Mouse (Mus musculus) frontal cortex, postnatal 25 days (tissue): ENCODE data around the gene Serpinh1.

Experiments
- DNase-seq, 2 experiments: peaks; one replicate each; pipeline ENCODE4 v3.0.0; 2022; ENCODE audit warnings: low spot score in 2 of 2

Gene Serpinh1

GRCm38 (mm10) chr7:99326128-99326527 is 26.9 kb downstream of the Serpinh1 start:
- DNase-seq, result no peak

GRCm38 (mm10) chr7:99324810-99325209 is 28.2 kb downstream of the Serpinh1 start:
- no peak for DNase-seq

GRCm38 (mm10) chr7:99323321-99323700 is 29.7 kb downstream of the Serpinh1 start:
- no peak for DNase-seq

- no peak for DNase-seq
Observed at GRCm38 (mm10) chr7:99322691-99323320, 30.2 kb downstream of the Serpinh1 start.

- no peak for DNase-seq
Observed at GRCm38 (mm10) chr7:99320524-99320923, 32.5 kb downstream of the Serpinh1 start.

- DNase-seq, result no peak
Observed at GRCm38 (mm10) chr7:99317475-99317874, 35.6 kb downstream of the Serpinh1 start.

- no peak for DNase-seq
Observed at GRCm38 (mm10) chr7:99316207-99316606, 36.8 kb downstream of the Serpinh1 start.

- no peak for DNase-seq
Observed at GRCm38 (mm10) chr7:99314565-99314964, 38.5 kb downstream of the Serpinh1 start.

GRCm38 (mm10) chr7:99313253-99313652 is 39.8 kb downstream of the Serpinh1 start:
- no peak for DNase-seq

- no peak for DNase-seq
Observed at GRCm38 (mm10) chr7:99312671-99313143, 40.3 kb downstream of the Serpinh1 start.

- DNase-seq, result no peak
Observed at GRCm38 (mm10) chr7:99312058-99312457, 41.0 kb downstream of the Serpinh1 start.

GRCm38 (mm10) chr7:99311433-99311832 is 41.6 kb downstream of the Serpinh1 start:
- no peak for DNase-seq

GRCm38 (mm10) chr7:99306640-99307039 is 46.4 kb downstream of the Serpinh1 start:
- no peak for DNase-seq

- no peak for DNase-seq
Observed at GRCm38 (mm10) chr7:99305688-99306087, 47.4 kb downstream of the Serpinh1 start.

- DNase-seq, result no peak
Observed at GRCm38 (mm10) chr7:99304949-99305372, 48.1 kb downstream of the Serpinh1 start.

GRCm38 (mm10) chr7:99304029-99304428 is 49.0 kb downstream of the Serpinh1 start:
- no peak for DNase-seq

- DNase-seq, result no peak
Observed at GRCm38 (mm10) chr7:99300650-99301175, 52.3 kb downstream of the Serpinh1 start.
